Mouse (Mus musculus) small intestine, adult 2 months (tissue): ENCODE measurements around the gene Scn4a.

Experiments
- CTCF ChIP-seq: fragments of 200-500 bp; IDR thresholded peaks from 2 replicates; pipeline ENCODE4 v1.5.1; 2012; ENCODE audit warnings: low read depth, mild to moderate bottlenecking, control low read depth, inconsistent platforms, low read length, moderate library complexity, mixed read lengths; ENCODE audit not compliant: insufficient replicate concordance, insufficient read length; ENCODE audit errors: extremely low read depth
- POLR2A ChIP-seq: fragments of 200-500 bp; IDR thresholded peaks from 2 replicates; pipeline ENCODE4 v1.6.1; 2012; ENCODE audit warnings: low read depth, mild to moderate bottlenecking, control low read depth, inconsistent platforms, low read length, moderate library complexity

GRCm38 (mm10) chr11:106306065-106306385 is 47.1 kb downstream of the Scn4a start:
- TF ChIP-seq CTCF (no peak), POLR2A (no peak)
